Mouse (Mus musculus) testis, adult 2 months (tissue): ENCODE data around the gene Wdr91.

Experiments used
- CTCF ChIP-seq: fragments of 200-500 bp; IDR thresholded peaks from 2 replicates; pipeline ENCODE4 v1.5.1; 2012; ENCODE audit warnings: low read depth, mild to moderate bottlenecking, inconsistent platforms, low read length, moderate library complexity; ENCODE audit not compliant: control insufficient read depth, insufficient read depth, insufficient replicate concordance
- POLR2A ChIP-seq: fragments of 200-500 bp; IDR thresholded peaks from 2 replicates; pipeline ENCODE4 v1.6.1; 2012; ENCODE audit warnings: low read depth, mild to moderate bottlenecking, inconsistent platforms, low read length, moderate library complexity; ENCODE audit not compliant: control insufficient read depth

DNA sequence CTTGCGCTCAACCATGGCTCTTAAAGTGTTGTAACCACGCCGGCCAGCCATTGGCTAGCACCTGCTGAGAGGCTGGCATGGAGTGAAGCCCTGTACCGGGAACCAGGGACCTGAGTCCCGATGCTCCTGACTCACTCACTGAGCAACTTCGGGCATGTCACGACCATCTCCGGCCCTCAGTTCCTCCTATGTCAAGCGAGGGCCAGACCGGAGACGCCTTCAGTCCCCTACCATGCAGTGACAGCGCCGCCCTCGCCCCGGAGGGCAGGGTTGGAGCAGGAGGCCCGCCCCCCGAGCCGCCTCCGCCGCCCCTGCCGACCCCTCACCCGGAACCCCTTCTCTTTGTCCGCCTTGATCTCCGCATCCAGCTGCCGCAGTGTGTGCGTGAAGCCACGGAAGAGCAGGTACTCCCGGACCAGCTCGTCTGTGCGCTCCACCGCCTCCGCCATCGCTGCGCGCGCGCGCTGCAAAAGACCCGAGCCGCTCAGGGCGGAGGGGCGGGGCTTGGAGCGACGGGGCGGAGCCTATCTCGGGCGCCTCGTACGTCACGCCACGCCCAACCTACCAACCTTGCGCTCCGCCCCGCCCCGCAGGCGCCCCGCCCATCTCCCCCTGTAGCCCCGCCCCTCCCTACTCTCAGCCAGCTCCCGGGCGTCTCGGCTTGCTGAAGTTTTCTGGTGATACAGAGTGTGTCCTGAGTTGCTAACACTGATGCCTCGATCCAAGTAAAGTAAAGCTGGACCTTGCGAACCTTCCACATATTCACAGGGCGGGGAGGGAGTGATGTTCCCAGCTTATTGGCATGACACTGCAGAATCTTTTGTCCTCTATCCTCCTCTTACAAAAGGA is at the start of gene Wdr91:
- TF ChIP-seq CTCF, result no peak
- TF ChIP-seq POLR2A, result peak; percentile 66
